Mouse (Mus musculus): ENCODE results near the gene Pdf.

DNA sequence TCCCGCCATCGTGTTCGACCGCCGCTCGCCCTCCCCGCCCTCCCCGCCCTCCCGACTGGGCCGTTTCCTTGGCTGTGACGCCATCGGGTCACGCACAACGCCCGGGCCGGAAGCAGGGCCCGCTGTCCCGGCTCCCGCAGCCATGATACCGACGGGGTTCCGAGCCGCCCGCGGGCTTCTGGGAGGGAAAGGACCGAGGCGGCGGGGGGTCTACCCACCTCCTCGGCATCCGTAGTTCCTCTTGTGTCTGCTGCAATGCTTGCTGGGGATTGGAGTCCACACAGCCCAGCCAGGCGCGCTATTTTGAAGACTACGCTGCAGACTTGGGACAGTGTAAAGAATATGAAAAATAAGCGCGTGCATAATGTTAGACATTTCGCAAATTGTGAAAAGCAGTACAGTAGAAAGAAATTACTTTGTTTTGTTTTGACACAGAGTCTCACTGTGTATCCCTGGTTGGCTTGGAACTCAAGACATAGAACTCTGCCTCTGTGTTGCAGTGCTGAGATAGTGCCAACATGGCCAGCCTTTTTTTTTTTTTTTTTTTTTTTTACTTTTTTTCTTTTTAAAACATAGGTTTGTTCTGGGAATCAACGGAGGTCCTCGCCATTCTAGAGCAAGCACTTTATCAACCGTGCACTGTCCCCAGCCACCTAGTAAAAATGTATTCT is 48.1 kb upstream of the Pdf start, which contains the start of gene Terf2:
- no peak for TF ChIP-seq CHD2 (IDR thresholded peaks at IDR 0.05; ENCODE audit: low read depth, low read length)
- TF ChIP-seq ZNF384 (IDR thresholded peaks at IDR 0.05; ENCODE audit: low read depth, low read length) = peak; percentile 89
- no peak for TF ChIP-seq MAFK (IDR thresholded peaks at IDR 0.05; ENCODE audit: insufficient read depth, low read depth, low read length)
- peak; percentile 97 for TF ChIP-seq HCFC1 (IDR thresholded peaks at IDR 0.05; ENCODE audit: borderline replicate concordance, insufficient read depth, low read length)
- no peak for TF ChIP-seq ZC3H11A (IDR thresholded peaks at IDR 0.05; ENCODE audit: borderline replicate concordance, low read depth, low read length)

Measured in ES-E14 (cell line).